Mouse (Mus musculus) spleen, adult 12 weeks (tissue): ENCODE results near the gene Vwc2.

ENCODE experiments used
- DNase-seq: peaks from one replicate; pipeline ENCODE4 v3.0.0; 2022; ENCODE audit warnings: low spot score

The Vwc2 gene

GRCm38 (mm10) chr11:11113576-11114233 is at the start of gene Vwc2:
Gene Vwc2 (plus strand): TSS chr11:11114223.
- no peak for DNase-seq

GRCm38 (mm10) chr11:11088162-11088756 is 25.8 kb upstream of the Vwc2 start:
- no peak for DNase-seq

- no peak for DNase-seq
Measured at GRCm38 (mm10) chr11:11097606-11098005, 16.4 kb upstream of the Vwc2 start.

- DNase-seq = no peak
Measured at GRCm38 (mm10) chr11:11098282-11098681, 15.7 kb upstream of the Vwc2 start.

- no peak for DNase-seq
Measured at GRCm38 (mm10) chr11:11099011-11099410, 15.0 kb upstream of the Vwc2 start.

- DNase-seq = no peak
Measured at GRCm38 (mm10) chr11:11102182-11102581, 11.8 kb upstream of the Vwc2 start.

- DNase-seq = no peak
Measured at GRCm38 (mm10) chr11:11102620-11103019, 11.4 kb upstream of the Vwc2 start.

GRCm38 (mm10) chr11:11108922-11109321 is 5.1 kb upstream of the Vwc2 start:
- DNase-seq = no peak

GRCm38 (mm10) chr11:11114234-11115030 is 409 bp downstream of the Vwc2 start:
- DNase-seq = no peak

GRCm38 (mm10) chr11:11115031-11115647 is 1.1 kb downstream of the Vwc2 start:
- no peak for DNase-seq

- DNase-seq = no peak
Measured at GRCm38 (mm10) chr11:11115648-11116590, 1.9 kb downstream of the Vwc2 start.

- DNase-seq = no peak
Measured at GRCm38 (mm10) chr11:11116736-11117135, 2.7 kb downstream of the Vwc2 start.

- no peak for DNase-seq
Measured at GRCm38 (mm10) chr11:11122866-11123265, 8.8 kb downstream of the Vwc2 start.

GRCm38 (mm10) chr11:11131414-11132077 is 17.5 kb downstream of the Vwc2 start:
- no peak for DNase-seq

- no peak for DNase-seq
Measured at GRCm38 (mm10) chr11:11140622-11141021, 26.6 kb downstream of the Vwc2 start.

- no peak for DNase-seq
Measured at GRCm38 (mm10) chr11:11152681-11153080, 38.7 kb downstream of the Vwc2 start.

- no peak for DNase-seq
Measured at GRCm38 (mm10) chr11:11171396-11171795, 57.4 kb downstream of the Vwc2 start.

GRCm38 (mm10) chr11:11175259-11175658 is 61.2 kb downstream of the Vwc2 start:
- no peak for DNase-seq

- DNase-seq = no peak
Measured at GRCm38 (mm10) chr11:11182705-11183104, 68.7 kb downstream of the Vwc2 start.

- DNase-seq = no peak
Measured at GRCm38 (mm10) chr11:11223162-11223561, 109.1 kb downstream of the Vwc2 start.

- DNase-seq = no peak
Measured at GRCm38 (mm10) chr11:11239346-11239745, 125.3 kb downstream of the Vwc2 start.
